Mouse (Mus musculus) thymus, adult 2 months (tissue): ENCODE data around the gene Panx2.

Experiments
- CTCF ChIP-seq: fragments of 200-500 bp; IDR thresholded peaks from 2 replicates; pipeline ENCODE4 v1.5.1; 2012; ENCODE audit warnings: mild to moderate bottlenecking, control low read depth, low read length, moderate library complexity, borderline replicate concordance; ENCODE audit not compliant: control insufficient read depth, poor library complexity, insufficient read depth; ENCODE audit errors: extremely low read depth
- POLR2A ChIP-seq: fragments of 200-500 bp; IDR thresholded peaks from 2 replicates; pipeline ENCODE4 v1.6.1; 2012; ENCODE audit warnings: mild to moderate bottlenecking, low read length, control low read depth, moderate library complexity; ENCODE audit not compliant: control insufficient read depth, poor library complexity, insufficient read depth; ENCODE audit errors: extremely low read depth

GRCm38 (mm10) chr15:89020085-89020484, 39.4 kb upstream of the Panx2 start:
- no peak for TF ChIP-seq POLR2A
- TF ChIP-seq CTCF: no peak
